Mouse (Mus musculus) layer of hippocampus, adult 11-12 months (tissue): ENCODE measurements around the gene Hist1h3c.
"Not testable (repeated sequence)": the region's sequence is repeated elsewhere in the genome, so short reads cannot be mapped to it uniquely, and the experiment has no call there.

Source experiments
- DNase-seq: peaks from one replicate; pipeline ENCODE4 v3.0.0; 2022; ENCODE audit warnings: low spot score

Gene Hist1h3c

DNA sequence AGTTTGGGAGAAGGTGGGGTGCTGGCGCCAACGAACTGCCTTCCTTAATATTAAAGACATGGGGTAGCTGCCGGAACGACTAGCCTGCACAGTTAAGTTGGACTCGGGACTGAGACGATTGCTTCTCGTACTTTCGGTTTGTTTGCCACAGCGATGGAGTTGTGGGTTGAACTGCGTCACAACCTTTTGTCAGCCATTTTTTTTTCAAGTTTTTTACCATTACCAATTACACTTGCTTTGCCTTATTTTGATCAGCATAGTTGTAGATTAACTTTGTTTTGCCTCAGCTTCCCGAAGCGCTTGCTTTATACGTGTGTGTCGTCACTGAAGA, 5.5 kb downstream of the Hist1h3c start:
- DNase-seq = no peak

- DNase-seq = peak; percentile 96
These were observed 6.1 kb downstream of the Hist1h3c start for GRCm38 (mm10) chr13:23739069-23739921.

DNA sequence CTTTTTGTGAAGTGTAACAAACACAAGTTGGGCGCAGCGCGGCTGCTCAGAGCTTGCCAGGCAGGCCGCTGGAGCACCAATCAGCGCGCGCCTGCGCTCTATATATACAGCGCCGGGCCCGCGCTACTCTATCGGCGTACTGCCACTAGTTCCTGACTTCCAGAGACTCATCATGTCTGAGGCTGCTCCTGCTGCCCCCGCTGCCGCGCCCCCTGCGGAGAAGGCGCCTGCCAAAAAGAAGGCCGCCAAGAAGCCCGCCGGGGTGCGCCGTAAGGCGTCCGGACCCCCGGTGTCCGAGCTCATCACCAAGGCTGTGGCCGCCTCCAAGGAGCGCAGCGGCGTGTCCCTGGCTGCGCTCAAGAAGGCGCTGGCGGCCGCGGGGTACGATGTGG, 6.7 kb downstream of the Hist1h3c start, which contains the start of gene Hist1h1c:
TSS of gene Hist1h1c (plus strand) at position 132 of the 392 bp plus-strand sequence.
- DNase-seq = peak; percentile 89

DNA sequence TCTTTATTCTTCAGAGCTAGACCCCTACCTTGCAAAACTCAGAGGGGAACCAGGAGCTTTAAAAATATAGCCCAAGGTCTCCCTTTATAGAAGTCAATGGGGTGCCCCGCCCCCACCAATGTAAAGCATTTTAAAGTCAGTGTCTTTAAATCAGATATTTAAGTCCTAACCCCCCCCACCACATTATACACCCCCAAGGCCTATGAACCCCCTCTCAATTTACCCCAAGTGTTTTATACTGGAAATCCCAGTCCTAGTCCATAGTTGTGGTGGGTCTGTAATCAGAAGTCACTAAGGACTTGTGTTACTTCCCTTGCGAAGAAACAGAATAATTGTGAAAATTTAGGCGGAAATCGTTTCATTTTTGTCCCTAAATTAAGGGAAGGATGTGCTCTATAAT, 7.4 kb downstream of the Hist1h3c start:
- DNase-seq = no peak

DNA sequence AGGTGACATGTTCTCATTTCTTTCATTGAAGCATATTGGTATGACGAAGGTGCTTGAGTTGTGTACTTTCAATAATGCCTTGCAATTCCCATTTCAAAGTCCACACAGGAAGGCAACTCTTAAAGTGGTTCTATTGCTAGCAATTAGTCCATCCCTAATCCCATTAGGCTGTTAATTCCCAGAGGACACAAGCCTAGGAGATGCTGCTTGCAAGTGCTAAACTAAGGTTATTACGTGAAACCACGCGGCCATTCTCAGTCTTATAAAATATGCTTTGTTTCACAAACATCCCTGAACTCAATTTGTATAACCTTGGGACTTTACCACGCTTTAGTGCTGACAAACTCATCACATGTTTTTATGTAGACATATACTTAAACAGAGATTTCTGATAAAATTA, 8.3 kb downstream of the Hist1h3c start:
- no peak for DNase-seq

DNA sequence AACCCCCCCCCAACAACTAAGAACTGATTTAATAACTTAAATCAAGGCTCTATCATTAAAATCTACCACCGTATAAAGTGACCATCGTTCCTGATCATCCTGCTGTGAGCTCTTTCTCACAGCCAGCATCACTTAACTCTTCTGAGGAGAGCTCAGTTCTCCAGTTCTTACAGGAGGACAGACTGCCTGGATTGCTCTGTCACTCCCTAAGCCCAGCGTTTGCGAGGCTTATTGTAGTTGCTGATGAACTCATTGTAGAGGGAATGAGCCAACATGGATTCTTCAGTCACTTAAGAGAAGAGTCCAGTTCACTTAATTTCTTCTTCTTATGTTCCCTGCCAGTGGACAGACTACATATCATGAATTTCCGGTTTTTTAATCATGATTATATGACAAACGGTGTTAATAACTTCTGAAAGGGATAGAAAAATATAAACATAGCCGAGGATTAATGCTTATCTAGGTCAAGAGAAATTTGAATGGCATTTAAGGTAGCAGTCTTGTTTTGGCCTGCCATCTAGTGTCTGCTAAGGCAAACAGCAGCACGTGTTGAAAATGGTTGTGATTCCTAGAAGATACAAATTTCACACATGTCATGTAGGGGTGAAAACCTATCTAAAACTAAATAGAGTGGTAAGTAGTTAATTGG, 13.1 kb downstream of the Hist1h3c start:
- DNase-seq = peak; percentile 45

GRCm38 (mm10) chr13:23730479-23730878, 14.9 kb downstream of the Hist1h3c start:
- DNase-seq = no peak

DNA sequence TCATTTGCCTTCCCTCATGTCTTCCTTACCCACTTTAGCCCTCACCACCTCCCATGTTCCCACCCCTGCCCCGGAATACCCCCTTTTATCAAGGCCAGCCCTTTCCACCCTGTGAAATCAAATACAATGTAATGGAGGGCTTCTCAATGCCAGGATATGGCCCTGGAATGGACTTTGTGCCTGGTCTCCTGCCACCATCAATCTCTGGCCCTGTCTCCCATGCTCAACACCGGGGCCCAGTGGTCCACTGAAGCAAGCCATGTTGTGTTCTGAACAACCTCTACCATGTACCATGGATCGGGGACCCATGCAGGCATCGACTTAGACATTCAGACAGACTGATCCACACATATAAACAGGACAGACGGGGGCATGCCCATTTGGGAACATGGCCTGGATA, 15.7 kb downstream of the Hist1h3c start:
- DNase-seq = no peak

- DNase-seq = no peak
These were observed 16.2 kb downstream of the Hist1h3c start for GRCm38 (mm10) chr13:23729192-23729525.

DNA sequence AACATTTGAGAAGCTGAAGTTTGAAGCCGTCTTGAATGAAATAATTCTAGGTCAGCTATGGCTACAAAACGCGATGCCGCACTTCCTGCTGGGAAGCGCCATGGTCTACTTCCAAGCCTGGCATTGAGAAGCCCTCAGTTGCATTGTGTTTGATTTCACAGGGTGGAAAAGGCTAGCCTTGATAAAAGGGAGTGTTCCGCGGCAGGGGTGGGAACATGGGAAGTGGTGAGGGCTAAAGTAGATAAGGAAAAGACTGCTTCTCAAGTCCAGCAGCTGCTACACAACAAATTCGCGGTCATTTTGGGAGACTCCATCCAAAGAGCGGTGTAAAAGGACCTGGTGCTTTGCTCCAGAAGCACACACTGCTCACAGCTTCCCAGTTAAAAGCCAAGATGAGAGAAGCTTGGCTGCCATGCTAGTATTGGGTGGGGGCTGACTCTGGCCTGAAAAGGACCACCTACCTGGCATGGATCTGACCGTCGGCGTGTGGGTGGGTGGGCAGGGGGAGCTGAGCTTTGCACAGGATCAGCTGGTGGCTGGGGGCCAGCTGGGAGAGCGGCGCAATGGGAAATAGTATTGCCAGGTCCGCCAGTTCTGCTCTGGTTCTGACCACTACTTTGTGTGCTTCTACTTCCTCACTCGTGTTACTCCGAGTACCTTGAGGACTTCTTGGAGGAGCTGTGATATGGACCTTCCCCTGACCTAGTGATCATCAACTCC, 16.8 kb downstream of the Hist1h3c start:
- no peak for DNase-seq

- DNase-seq = no peak
These were observed 20.2 kb downstream of the Hist1h3c start for GRCm38 (mm10) chr13:23725213-23725612.

DNA sequence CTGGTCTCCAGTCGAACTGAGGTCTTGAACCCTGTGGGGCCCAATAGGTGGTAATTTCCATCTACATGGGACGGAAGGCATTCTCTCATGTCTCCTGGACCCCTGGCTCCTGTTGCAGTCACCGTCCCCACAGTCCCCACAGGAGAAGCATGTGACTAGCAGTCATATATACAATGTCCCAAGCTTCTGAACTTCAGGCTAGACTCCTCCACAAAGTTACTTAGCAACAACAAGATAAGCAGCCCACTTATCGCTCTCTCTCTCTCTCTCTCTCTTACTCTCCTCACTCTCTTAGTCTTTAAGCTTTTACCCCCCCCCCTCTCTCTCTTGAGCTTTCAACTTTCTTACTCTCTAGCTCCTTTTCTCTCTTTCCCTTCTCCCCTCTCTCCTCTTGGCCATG, 21.2 kb downstream of the Hist1h3c start:
- DNase-seq = no peak

GRCm38 (mm10) chr13:23717593-23718245, 27.7 kb downstream of the Hist1h3c start:
- DNase-seq = not testable (repeated sequence)

GRCm38 (mm10) chr13:23717176-23717575, 28.2 kb downstream of the Hist1h3c start:
- DNase-seq = no peak

GRCm38 (mm10) chr13:23716261-23717042, 28.9 kb downstream of the Hist1h3c start:
- DNase-seq = no peak

- DNase-seq = no peak
These were observed 34.9 kb downstream of the Hist1h3c start, which contains the start of gene Hfe for GRCm38 (mm10) chr13:23710374-23711089. TSS of gene Hfe (minus strand) at chr13:23710854.

GRCm38 (mm10) chr13:23709714-23710373, 35.6 kb downstream of the Hist1h3c start:
- DNase-seq = no peak

GRCm38 (mm10) chr13:23708654-23709053, 36.7 kb downstream of the Hist1h3c start:
- DNase-seq = no peak

GRCm38 (mm10) chr13:23708041-23708440, 37.4 kb downstream of the Hist1h3c start:
- no peak for DNase-seq

DNA sequence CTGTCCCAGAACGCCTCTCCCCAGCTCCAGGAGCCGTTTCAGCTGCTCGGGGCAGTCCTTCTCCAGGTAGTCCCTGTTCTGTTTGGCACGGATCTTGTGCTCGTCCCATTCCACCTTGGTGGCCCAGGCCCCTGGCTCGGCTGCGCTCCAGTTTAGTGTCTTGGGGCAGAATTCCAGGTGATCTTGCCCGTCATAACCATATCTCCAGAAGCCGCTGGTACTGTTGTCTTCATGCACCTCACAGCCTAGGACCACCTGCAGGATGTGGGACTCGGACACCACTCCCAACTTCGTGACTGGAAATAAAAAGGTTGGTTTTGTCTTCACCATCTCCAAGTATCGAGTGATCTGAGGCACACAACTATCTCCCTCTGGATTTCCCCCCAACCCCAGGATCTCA, 38.6 kb downstream of the Hist1h3c start:
- no peak for DNase-seq
